Mouse (Mus musculus): ENCODE measurements around the gene Olfr9. TPM values are rescaled to one million over a fixed set of nuclear protein-coding genes. Genes with fewer than 3 reads are reported as not detected.
"Not testable (repeated sequence)": the region's sequence is repeated elsewhere in the genome, so short reads cannot be mapped to it uniquely, and the experiment has no call there.

The Olfr9 gene
- polyA plus RNA-seq (2012) = not detected in 2 replicates

DNA sequence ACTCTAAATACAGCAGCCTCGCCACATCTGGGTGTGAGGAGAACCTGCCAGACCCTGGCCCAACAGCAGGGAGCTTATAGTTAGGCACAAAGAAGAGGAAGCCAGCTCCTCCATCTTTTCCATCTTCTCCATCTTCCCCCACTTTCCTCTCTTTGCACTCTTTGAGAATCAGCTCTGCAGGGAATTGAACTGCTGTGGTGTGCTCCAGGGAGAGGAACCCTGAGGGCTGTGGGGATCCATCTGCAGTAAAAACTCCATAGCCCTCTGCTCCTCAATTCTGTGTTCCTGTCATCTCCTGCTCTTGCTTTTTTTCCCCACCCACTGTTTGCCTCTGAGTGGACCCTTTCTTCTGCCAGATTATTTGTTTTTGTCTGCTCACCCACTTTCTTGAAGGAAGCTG is at the start of gene Olfr9:
Gene Olfr9, plus strand, starts transcription at position 301 of the 400 bp plus-strand sequence.
- H3K36me3 ChIP-seq (ENCODE audit: control insufficient read depth); H3K4me1 ChIP-seq (ENCODE audit: control insufficient read depth); H3K9me3 ChIP-seq (ENCODE audit: control insufficient read depth, low read length); H3K27me3 ChIP-seq (ENCODE audit: control insufficient read depth); H3K4me3 ChIP-seq (replicated peaks): not testable (repeated sequence)

DNA sequence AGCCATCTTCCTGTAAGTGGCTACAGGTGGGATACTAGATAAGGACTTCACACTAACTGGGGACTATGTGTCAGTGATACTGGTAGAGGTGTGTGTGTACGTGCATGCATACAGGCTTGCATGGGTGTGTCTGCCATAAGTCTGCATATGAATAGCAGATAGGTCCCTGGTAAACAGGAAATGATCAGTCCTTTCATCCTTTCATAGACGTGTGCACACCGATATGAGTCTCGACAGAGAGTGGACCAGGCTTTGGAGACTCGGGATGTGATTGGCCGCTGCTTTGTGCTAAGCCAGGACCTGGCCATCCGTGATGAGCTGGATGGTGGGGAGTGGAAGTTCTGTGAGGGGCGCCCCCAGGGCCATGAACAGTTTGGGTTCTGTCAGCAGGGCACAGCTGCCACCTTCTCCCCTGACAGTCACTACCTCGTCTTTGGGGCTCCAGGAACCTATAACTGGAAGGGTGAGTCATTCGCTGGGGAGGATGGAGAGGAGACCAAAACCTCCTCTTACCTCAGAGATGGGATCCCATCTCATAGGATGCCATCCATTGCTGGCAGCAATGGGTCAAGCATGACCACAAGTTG is 48.7 kb upstream of the Olfr9 start:
- TF ChIP-seq TAL1 (IDR thresholded peaks at IDR 0.05; ENCODE audit: low read length) (no peak), GATA1 (IDR thresholded peaks at IDR 0.05; ENCODE audit: low read length) (no peak)
- peaks cover 24% of the 10 kb centered on the region for H3K27me3 ChIP-seq (ENCODE audit: control insufficient read depth)

DNA sequence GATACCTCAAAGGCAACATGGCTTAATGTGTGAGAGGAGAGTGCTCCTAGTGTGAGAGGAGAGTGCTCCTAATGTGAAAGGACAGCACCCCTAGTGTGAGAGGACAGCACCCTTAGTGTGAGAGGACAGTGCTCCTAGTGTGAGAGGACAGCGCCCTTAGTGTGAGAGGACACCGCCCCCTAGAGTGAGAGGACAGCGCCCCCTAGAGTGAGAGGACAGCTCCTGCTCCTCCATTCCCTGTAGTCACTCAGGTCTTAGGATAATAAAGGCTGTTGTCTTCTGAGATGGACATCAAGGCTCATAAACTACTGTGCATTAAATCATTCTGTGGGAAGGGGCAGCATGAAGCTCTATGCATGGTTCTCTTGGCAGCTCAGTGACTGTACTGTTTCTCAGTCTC is 43.6 kb upstream of the Olfr9 start:
- Histone ChIP-seq H3K4me3 (replicated peaks) (no peak overlapping the region), H3K9me3 (ENCODE audit: control insufficient read depth, low read length) (peaks cover 9% of the 10 kb centered on the region), H3K4me1 (ENCODE audit: control insufficient read depth) (no peaks in the 10 kb centered on the region), H3K27me3 (ENCODE audit: control insufficient read depth) (peaks cover 20% of the 10 kb centered on the region; the same call in 1 of the 2 replicates), H3K36me3 (ENCODE audit: control insufficient read depth) (no peaks in the 10 kb centered on the region)
- TF ChIP-seq TAL1 (IDR thresholded peaks at IDR 0.05; ENCODE audit: low read length) = no peak
- TF ChIP-seq GATA1 (IDR thresholded peaks at IDR 0.05; ENCODE audit: low read length) = no peak

More for the DNA sequence above, 48.7 kb upstream of the Olfr9 start:
- no peaks in the 10 kb centered on the region for H3K36me3 ChIP-seq (ENCODE audit: control insufficient read depth)
- no peaks in the 10 kb centered on the region for H3K4me1 ChIP-seq (ENCODE audit: control insufficient read depth)
- no peaks in the 10 kb centered on the region for H3K9me3 ChIP-seq (ENCODE audit: control insufficient read depth, low read length)
- no peak overlapping the region for H3K4me3 ChIP-seq (replicated peaks)

DNA sequence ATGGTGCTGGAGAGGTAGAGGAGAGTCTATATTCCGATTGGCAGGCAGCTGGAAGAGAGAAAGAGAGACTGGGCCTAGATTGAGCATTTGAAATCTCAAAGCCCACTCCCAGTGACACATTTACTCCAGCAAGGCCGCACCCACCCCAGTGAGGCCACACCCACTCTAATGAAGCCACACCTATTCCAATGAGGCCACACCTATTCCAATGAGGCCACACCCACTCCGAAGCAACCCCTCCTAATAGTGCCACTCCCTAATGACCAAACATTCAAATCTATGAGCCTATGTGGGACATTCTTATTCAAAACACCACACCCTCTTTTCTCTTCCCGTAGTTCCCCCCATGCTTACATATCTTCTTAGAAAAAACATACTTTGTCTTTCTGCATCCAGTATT is 41.7 kb upstream of the Olfr9 start:
- no peak overlapping the region for H3K4me3 ChIP-seq (replicated peaks)
- peaks cover 18% of the 10 kb centered on the region; the same call in 1 of the 2 replicates for H3K27me3 ChIP-seq (ENCODE audit: control insufficient read depth)
- H3K9me3 ChIP-seq (ENCODE audit: control insufficient read depth, low read length) = peaks cover 9% of the 10 kb centered on the region
- H3K4me1 ChIP-seq (ENCODE audit: control insufficient read depth) = no peaks in the 10 kb centered on the region
- TF ChIP-seq GATA1 (IDR thresholded peaks at IDR 0.05; ENCODE audit: low read length) = no peak
- no peak for TF ChIP-seq TAL1 (IDR thresholded peaks at IDR 0.05; ENCODE audit: low read length)
- no peaks in the 10 kb centered on the region for H3K36me3 ChIP-seq (ENCODE audit: control insufficient read depth)

DNA sequence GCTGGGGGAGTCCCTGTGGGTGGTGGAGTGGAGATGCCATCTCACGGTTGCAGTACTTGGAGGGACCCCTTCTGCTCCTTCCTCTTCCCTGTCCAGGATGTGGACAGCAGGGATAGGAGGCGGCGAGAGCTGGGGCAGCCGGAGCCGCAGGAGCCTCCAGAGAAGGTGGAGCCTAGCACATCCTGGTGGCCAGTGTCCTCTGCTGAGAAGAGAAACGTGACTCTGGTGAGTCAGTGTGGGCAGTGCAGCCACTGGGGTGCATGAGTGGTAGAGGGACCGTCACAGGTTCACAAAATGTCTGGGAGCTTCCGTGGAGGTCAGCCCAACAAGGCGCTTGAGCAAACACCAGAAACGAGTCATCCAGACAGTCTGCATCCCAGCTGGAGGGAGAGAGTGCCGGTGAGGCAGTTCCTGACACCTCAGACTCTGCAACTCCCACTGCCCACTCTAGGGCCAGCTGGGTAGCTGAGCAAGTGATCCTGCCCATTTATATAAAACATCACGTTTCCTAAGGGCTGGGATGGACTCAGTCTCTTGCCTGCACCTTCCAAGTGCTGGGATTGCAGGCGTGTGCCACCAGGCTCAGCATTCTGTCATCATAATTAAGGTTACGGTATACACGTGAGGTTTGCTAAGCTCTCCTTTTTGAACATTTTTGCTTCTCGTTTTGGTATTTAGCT is 38.9 kb upstream of the Olfr9 start:
- Histone ChIP-seq H3K4me3 (replicated peaks) (no peak overlapping the region), H3K9me3 (ENCODE audit: control insufficient read depth, low read length) (peaks cover 9% of the 10 kb centered on the region), H3K4me1 (ENCODE audit: control insufficient read depth) (no peaks in the 10 kb centered on the region), H3K27me3 (ENCODE audit: control insufficient read depth) (peaks cover 21% of the 10 kb centered on the region; the same call in 1 of the 2 replicates), H3K36me3 (ENCODE audit: control insufficient read depth) (no peaks in the 10 kb centered on the region)
- TF ChIP-seq TAL1 (IDR thresholded peaks at IDR 0.05; ENCODE audit: low read length) (no peak), GATA1 (IDR thresholded peaks at IDR 0.05; ENCODE audit: low read length) (no peak)

DNA sequence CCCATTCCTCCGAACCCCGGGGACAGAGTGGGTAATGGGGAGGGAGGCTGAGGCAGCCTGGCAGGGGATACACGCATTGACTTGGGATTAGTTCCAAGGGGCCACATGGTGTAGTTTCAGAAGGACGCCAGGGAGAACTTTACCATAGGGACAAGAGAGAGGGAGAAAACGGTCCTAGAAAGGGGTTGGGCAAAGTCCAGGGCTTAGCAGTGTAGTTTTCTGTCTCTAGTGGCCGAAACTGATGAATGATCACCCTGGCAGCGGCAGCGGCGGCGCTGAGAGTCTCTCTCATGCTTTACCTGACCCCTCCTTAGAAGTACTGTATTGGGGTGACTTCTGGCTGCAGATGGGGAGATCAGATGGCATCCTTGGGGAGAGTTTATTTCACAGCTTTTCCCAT is 30.9 kb upstream of the Olfr9 start:
- H3K27me3 ChIP-seq (ENCODE audit: control insufficient read depth) = peaks cover 29% of the 10 kb centered on the region
- no peak overlapping the region for H3K4me3 ChIP-seq (replicated peaks)
- H3K4me1 ChIP-seq (ENCODE audit: control insufficient read depth) = no peaks in the 10 kb centered on the region
- no peaks in the 10 kb centered on the region for H3K9me3 ChIP-seq (ENCODE audit: control insufficient read depth, low read length)
- TF ChIP-seq GATA1 (IDR thresholded peaks at IDR 0.05; ENCODE audit: low read length) (no peak), TAL1 (IDR thresholded peaks at IDR 0.05; ENCODE audit: low read length) (no peak)
- H3K36me3 ChIP-seq (ENCODE audit: control insufficient read depth) = no peaks in the 10 kb centered on the region

DNA sequence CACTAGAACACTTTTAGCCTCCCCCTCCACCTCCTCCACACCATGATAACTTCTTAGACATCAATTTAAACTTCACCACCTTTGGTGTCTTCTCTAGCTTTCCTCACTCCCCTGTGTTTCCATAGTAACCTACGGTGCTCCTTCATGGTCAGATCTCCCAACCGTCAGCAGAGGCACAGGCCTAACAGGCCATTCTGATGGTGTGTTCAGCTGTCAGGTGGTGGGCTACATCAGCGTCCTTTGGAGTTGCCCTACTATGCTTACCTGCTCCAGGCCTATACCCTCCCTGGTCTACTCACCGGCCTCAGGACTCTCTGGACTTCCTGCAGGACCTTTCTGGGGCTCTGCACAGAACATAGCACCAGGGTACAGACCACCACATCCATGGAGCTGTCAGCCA is 29.1 kb upstream of the Olfr9 start:
- Histone ChIP-seq H3K27me3 (ENCODE audit: control insufficient read depth) (peaks cover 26% of the 10 kb centered on the region), H3K36me3 (ENCODE audit: control insufficient read depth) (no peaks in the 10 kb centered on the region), H3K4me3 (replicated peaks) (no peak overlapping the region), H3K4me1 (ENCODE audit: control insufficient read depth) (no peaks in the 10 kb centered on the region), H3K9me3 (ENCODE audit: control insufficient read depth, low read length) (no peaks in the 10 kb centered on the region)
- no peak for TF ChIP-seq TAL1 (IDR thresholded peaks at IDR 0.05; ENCODE audit: low read length)
- no peak for TF ChIP-seq GATA1 (IDR thresholded peaks at IDR 0.05; ENCODE audit: low read length)

DNA sequence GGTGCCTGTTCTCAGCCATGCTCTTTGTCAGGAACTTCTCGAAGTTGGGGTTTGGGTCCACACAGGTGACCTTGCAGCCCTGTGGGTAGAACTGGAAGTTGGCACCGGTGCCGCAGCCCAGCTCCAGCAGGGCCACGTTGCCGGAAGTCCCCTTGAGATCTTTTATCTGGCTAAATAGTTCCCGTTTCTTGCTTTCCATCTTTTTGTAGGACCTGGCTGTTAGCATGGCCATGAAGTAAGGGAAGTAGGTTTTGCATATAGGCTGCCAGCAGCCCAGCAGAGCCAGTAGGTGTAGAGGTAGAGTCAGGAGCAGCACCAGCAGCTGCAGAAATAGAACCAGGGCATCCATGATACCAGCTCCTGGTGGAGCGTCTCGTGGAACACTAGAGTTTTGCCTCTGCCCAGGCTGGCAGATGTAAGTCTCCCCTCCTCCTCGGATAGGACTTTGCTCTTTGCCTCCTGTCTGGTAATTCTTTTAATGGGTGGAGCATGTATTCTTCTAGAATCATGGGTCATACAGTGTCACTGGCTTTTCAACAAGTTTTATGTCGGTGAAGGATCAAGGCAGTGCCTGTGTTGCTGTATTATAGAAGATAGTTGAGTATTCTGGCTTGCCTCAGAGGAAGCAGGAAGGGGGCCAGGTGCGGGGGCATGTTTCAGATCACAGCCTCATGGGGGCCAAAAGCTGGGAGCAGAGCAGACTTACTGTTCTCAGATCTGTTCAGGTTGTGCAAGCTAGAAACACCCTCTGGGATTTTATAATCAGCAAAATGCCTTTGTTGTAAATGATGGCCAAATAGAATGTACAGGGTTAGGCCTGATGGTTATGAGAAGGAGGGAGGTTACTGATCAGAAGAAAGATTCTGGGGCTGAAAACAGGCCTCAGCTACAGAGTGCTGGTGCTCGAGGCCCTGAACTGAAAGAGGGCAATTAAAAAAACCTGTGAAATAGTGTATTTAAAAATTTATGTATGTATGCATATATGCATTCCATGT is 28.3 kb upstream of the Olfr9 start, which contains the start of gene Mettl7b:
Gene Mettl7b, minus strand, starts transcription at position 399 of the 995 bp plus-strand sequence.
- Histone ChIP-seq H3K9me3 (ENCODE audit: control insufficient read depth, low read length) (no peaks in the 10 kb centered on the region), H3K4me3 (replicated peaks) (no peak within 1 kb of the TSS), H3K36me3 (ENCODE audit: control insufficient read depth) (no peaks in the 10 kb centered on the region), H3K27me3 (ENCODE audit: control insufficient read depth) (peaks cover 23% of the 10 kb centered on the region), H3K4me1 (ENCODE audit: control insufficient read depth) (no peaks in the 10 kb centered on the region)
- TF ChIP-seq GATA1 (IDR thresholded peaks at IDR 0.05; ENCODE audit: low read length) = no peak
- TF ChIP-seq TAL1 (IDR thresholded peaks at IDR 0.05; ENCODE audit: low read length) = no peak

DNA sequence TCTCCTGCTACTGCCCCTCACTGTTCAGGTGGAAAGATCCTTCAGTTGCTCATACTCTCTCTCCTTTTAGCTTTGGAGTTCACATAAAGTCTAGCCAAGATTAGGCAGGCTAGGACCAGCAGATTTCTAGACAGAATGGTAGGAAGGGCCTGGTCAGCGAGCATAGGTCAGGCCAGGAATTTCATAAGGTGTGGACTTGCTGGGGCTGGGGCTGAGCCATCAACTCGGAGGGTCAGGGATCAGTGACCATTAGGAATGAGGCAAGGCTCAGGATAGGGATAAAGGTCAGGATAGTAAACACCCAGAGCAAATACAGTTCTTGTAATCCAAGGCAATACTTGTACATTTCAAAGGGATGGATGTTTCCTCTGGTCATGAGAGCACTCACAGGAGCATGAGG is 24.3 kb upstream of the Olfr9 start:
- no peaks in the 10 kb centered on the region for H3K36me3 ChIP-seq (ENCODE audit: control insufficient read depth)
- H3K9me3 ChIP-seq (ENCODE audit: control insufficient read depth, low read length) = no peaks in the 10 kb centered on the region
- TF ChIP-seq TAL1 (IDR thresholded peaks at IDR 0.05; ENCODE audit: low read length) (no peak), GATA1 (IDR thresholded peaks at IDR 0.05; ENCODE audit: low read length) (no peak)
- H3K4me3 ChIP-seq (replicated peaks) = no peak overlapping the region
- no peaks in the 10 kb centered on the region for H3K4me1 ChIP-seq (ENCODE audit: control insufficient read depth)
- peaks cover 11% of the 10 kb centered on the region; the same call in 1 of the 2 replicates for H3K27me3 ChIP-seq (ENCODE audit: control insufficient read depth)
